Mouse (Mus musculus): ENCODE results near the gene Cetn3.

Gene Cetn3

DNA sequence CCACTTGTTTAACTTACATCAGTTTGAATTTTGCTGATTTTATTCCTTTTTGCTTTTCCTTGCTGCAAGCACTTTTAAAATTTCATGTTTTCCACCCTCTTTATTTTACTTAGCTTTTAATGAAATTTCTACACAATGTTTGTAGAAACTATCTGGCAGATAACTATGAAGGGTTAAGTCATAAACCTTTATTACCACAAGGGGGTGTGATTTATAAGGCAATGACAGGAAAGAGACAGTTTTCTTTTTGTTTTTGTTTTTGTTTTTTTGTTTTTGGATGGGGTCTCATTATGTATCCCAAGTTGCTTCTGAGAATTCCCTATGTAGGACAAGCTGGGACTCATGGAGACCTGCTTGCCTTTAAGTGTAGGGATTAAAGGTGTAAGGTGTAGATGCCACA is 39.9 kb downstream of the Cetn3 start:
- DNase-seq (ENCODE audit: low spot score in 2 of 2): no peak

DNA sequence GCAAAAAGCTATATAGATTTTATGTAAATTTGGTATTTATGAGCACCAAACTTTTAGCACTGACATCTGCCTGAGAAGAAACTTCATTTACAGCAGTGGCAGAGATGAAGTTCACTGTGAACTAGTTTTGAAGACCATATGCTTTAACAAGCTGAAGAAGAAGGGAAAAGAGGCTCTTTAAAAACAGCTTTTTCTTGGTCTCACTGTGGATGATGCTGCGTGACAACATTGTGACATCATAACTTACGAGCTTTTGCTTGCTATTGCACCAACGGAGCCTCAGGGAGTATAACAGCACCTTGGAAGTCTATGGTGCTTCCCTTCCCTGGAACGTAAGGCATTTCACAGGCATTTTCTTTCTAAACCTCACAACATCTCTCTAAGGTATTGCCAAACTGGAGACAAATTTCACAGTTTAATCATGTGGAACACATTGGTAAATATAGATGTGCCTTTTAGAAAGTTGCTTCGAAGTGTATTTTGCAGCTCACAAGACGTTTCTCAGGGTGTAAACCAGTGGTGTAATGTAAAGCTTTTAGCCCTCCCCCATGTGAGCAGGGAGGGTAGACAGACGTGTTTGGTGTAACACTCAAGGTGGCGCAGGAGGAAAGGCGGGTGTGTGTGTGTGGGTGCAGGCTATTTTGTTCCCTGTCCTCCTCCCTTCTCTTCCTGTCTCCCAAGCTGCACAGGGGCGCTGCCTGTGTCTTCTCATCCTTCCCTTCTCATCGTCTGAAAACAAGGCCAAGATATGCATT is 41.9 kb downstream of the Cetn3 start:
- no peak for DNase-seq (ENCODE audit: low spot score in 2 of 2)

DNA sequence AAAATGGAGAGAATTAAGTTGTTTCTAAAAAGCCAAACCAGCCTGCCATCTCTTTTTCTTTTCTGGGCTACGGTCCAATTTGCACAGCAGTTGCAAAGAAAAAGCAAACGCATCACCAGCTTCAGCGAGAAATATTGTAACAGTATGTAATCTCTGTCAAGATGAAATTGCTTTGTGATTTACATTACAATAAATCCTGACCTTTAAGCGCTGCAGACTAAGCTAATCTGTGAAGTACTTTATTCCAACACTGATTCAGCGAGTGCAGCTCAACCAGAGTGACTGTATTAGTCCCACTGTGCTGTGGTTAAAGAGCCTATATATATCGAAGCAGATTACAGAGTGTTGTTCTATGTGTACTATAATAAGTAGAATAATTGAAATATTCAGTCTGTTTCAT is 45.6 kb downstream of the Cetn3 start:
- DNase-seq (ENCODE audit: low spot score in 2 of 2): no peak

DNA sequence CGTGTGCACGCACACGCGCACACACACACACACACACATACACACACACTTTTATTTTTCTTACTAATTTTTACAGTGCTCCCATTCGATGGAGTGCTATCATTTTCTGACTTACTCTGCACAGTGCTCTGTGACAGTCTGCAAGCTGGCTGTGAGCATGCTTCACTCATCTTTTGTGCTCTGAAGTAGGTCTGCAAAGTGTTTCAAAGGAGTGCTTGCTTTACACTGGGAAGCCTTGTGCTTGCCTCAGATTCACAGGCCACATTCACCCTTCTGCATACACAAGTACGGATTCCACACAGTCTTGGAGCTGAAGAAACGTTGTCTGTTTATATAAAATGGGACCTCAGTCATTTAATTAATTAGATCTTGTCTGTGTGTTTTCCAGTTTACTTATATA is 49.0 kb downstream of the Cetn3 start:
- DNase-seq (ENCODE audit: low spot score in 2 of 2): no peak

DNA sequence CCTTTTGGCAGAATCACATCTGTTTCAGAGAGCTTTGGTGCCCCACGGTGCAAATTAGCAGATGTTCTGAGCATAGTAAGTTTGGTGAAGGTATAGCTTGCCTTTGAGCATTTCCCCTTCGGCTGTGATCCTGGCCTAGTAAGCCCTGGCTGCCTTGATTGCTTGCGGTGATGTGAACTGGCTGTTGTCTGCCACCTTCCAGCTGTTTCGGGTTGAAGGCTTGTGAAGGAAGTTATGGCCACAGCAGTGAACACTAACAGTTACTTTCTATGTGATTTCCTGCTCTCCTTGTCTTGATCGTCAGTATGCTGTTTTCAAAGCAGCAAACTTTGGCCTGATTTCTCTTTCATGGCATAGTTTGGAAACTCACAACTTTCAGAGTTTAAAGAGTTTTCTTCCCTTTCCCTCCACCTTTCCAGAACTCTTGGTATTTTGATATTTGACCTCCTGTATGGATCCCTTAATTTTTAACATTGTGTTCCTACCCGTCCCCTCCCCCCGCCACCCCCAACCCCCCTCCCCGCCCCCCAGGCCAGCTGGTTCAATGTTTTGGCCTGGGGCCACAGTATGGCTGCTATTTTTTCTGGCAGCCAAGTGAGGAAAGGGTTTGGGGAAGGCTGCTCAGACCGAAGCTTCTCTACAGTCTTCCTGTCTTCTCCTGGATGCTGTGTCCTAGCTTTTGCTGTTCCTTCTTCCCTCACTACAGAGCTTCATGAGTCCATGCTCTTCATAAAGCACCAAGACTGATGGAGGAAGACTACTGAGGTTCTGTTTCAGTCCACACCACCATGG is 53.7 kb downstream of the Cetn3 start:
- no peak for DNase-seq (ENCODE audit: low spot score in 2 of 2)

DNA sequence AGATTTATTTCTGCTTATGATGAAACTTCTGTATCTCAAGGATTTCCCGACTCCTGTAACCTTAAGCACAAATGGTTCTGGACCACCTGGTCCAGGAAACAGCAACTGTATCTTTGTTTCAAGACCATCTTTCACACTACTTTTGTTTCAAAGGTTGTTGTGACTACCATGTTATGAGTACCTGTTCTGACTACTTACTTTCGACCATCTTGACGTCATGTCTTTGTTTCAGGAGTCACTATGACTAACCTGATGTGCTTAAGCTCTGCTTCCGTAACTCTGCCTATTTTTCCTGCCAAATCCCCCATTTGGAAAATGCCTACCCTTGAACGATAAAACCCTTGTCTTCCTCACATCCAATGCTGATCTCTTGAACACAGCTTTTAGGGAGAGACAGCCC is 55.1 kb downstream of the Cetn3 start:
- DNase-seq (ENCODE audit: low spot score in 2 of 2): no peak

DNA sequence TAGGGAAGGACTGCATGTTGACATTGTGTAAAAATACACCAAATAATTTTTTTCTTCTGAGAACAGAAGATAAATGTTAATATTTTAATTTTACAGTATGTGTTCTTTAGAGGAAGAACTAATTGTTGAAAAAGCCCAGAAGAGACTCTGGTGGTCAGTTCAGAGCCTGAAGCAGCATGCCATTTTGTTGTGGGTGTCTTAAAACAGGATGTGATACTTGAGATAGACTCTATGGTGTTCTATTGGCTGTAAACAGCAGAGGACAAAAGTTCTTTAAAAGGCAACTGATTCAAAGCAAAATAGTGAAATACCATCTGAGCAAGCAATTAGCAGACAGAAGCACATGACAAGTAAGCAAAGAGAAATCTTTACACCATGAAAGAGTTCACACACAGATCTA is 56.1 kb downstream of the Cetn3 start:
- no peak for DNase-seq (ENCODE audit: low spot score in 2 of 2)

DNA sequence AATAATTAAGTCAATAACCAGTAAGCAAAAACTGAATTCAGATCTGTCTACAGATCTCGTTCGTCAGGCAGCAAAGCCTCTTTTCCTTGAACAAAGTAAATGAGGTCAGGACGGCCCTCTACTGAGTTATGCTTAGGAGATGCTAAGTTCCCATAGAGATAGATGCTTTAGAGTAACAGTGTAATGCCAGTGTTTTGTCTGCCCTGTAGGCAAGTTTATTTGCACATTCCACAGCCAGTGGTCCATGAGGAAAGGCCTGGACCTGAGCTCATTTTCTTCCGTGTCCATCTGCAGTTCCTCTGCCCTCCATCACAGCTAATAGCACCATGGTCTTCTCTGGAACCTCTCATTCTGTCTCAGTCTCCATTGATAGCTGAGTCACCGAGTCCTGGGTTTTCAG is 57.4 kb downstream of the Cetn3 start:
- DNase-seq (ENCODE audit: low spot score in 2 of 2): no peak

DNA sequence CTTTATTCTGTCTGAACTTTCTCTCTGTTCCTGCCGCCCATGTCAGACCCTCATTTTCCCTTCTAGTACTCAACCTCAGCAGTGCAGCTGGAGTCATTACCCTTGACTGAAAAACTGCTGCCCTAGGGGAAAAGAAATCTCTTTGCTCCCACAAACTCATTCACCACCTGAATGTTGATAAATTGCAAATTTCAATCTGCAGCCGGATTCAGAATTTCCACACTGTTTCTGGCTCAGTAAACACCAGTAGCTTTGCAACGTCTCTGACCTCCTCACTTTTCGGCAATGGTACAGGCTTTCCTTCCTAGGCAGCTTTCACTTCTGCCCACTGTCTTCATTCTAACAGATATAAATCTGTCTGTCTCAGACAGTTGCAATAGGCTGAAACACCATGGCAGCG is 57.8 kb downstream of the Cetn3 start:
- DNase-seq (ENCODE audit: low spot score in 2 of 2): no peak

DNA sequence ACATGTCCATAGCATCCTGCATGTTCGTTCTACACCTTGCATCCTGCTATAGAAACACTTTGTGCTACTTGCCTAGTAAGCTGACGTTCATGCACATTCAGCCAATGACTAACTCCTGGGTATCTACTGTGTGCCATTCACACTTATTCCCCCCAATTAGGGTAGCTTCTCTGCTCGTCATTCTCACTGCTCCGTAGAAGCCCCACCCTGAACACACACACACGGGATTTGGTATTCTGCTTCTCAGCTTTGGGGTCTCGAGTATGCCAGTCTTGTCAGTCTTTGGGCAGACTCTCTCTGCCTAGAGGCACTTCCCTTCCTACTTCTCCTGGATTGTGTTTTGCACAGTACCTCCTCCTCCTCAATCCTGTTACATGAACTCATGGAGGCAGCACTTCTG is 59.4 kb downstream of the Cetn3 start:
- no peak for DNase-seq (ENCODE audit: low spot score in 2 of 2)
